ENCODE assay signal across 8 mouse cellular contexts in the genomic region with DNA sequence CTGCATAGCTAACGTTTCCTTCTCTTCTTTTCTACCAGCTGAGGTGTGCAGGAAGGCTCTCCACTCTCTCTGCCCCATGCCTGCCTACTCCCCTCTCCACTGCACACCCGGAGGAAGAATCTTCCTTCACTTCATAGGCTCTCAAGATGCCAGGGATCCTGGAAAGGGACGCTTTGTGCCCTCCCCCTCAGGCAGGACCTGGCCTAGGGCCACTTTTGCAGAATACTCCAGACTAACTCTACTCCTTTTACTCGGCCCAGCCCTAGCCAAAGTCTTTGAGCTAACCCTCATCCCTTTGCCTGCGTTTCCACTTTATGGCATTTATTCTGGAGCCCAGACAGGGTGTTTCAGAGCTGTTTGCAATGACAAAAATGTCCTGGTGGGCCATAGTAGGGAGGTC. TPM values are rescaled to one million over a fixed set of nuclear protein-coding genes. Genes with fewer than 3 reads are reported as not detected.
A peak's percentile ranks its signal among the peaks of the same experiment; 100 is the strongest.
DNase-seq lines count a peak whose midpoint lies in the region; ATAC-seq lines count a peak whose summit lies in the region.

No protein-coding gene starts in this region.

- no peak for DNase-seq in lung, postnatal 14 days
- DNase-seq in embryonic facial prominence, embryonic 14.5 days (ENCODE audit: low spot score) = no peak
- DNase-seq in intestine, embryonic 14.5 days (ENCODE audit: low spot score) = no peak
- DNase-seq in adrenal gland, adult (ENCODE audit: inconsistent age in 2 of 2, low spot score in 1 of 2) = no peak
- DNase-seq in right cerebral cortex, adult 18-20 months = no peak
- no peak for DNase-seq in Muller cell, postnatal 12 days (ENCODE audit: inconsistent ontology term)

- ATAC-seq in lung, embryonic 15.5 days (ENCODE audit: borderline replicate concordance, extremely low read depth, low FRiP score, low TSS enrichment) = no peak
- peak; percentile 28 for ATAC-seq in embryonic facial prominence, embryonic 14.5 days (ENCODE audit: low read depth)
- peak; percentile 1; the same call in 1 of the 2 replicates for ATAC-seq in intestine, embryonic 14.5 days (replicated peaks; ENCODE audit: low FRiP score, low TSS enrichment, low read depth)
- 0 out of 2 replicates have a peak, but pooled peaks have one; percentile 1 for ATAC-seq in megakaryocyte progenitor cell, adult 5-6 weeks (replicated peaks; ENCODE audit: poor library complexity)

- peak overlapping the region; percentile 87 for H3K4me2 ChIP-seq in lung, embryonic 15.5 days
- peak overlapping the region; percentile 82 for H3K4me2 ChIP-seq in embryonic facial prominence, embryonic 14.5 days (ENCODE audit: low read depth, low read length)
- H3K4me2 ChIP-seq in intestine, embryonic 14.5 days (ENCODE audit: low read length) = peak overlapping the region; percentile 96

- peak overlapping the region; percentile 61 for H3K9ac ChIP-seq in lung, embryonic 15.5 days
- H3K9ac ChIP-seq in embryonic facial prominence, embryonic 14.5 days (ENCODE audit: low read depth, low read length) = peak overlapping the region; percentile 69
- H3K9ac ChIP-seq in intestine, embryonic 14.5 days (ENCODE audit: low read length) = peak overlapping the region; percentile 60

- H3K36me3 ChIP-seq in lung, embryonic 15.5 days = peaks cover under 1% of the 10 kb centered on the region; the same call in 1 of the 2 replicates
- H3K36me3 ChIP-seq in embryonic facial prominence, embryonic 14.5 days (ENCODE audit: control insufficient read depth, insufficient read depth, low read length) = 0 out of 2 replicates have a peak, but pooled peaks cover under 1% of the 10 kb centered on the region
- peaks cover 13% of the 10 kb centered on the region; the same call in 1 of the 2 replicates for H3K36me3 ChIP-seq in intestine, embryonic 14.5 days (ENCODE audit: control insufficient read depth, insufficient read depth, low read length)

- peak overlapping the region; percentile 85 for H3K4me3 ChIP-seq in lung, embryonic 15.5 days
- H3K4me3 ChIP-seq in embryonic facial prominence, embryonic 14.5 days (ENCODE audit: low read depth, low read length) = peak overlapping the region; percentile 53
- peak overlapping the region; percentile 92 for H3K4me3 ChIP-seq in intestine, embryonic 14.5 days (ENCODE audit: low read depth, low read length)

- H3K4me1 ChIP-seq in lung, embryonic 15.5 days = peaks cover 33% of the 10 kb centered on the region
- peaks cover 13% of the 10 kb centered on the region for H3K4me1 ChIP-seq in embryonic facial prominence, embryonic 14.5 days (ENCODE audit: control insufficient read depth, insufficient read depth, low read length)
- H3K4me1 ChIP-seq in intestine, embryonic 14.5 days (replicated peaks; ENCODE audit: control insufficient read depth, insufficient read depth, low read length) = peaks cover 36% of the 10 kb centered on the region

- H3K9me3 ChIP-seq in lung, embryonic 15.5 days = no peaks in the 10 kb centered on the region
- no peaks in the 10 kb centered on the region for H3K9me3 ChIP-seq in embryonic facial prominence, embryonic 14.5 days (ENCODE audit: control insufficient read depth, low read length)
- no peaks in the 10 kb centered on the region for H3K9me3 ChIP-seq in intestine, embryonic 14.5 days (ENCODE audit: control insufficient read depth, low read length)

- 14% methylated on average over 5 of the region's 5 CpGs for WGBS in lung, embryonic 15.5 days
- 19% methylated on average over 5 of the region's 5 CpGs for whole genome bisulfite sequencing in embryonic facial prominence, embryonic 14.5 days
- WGBS in intestine, embryonic 14.5 days = 17% methylated on average over 5 of the region's 5 CpGs

- peaks cover 19% of the 10 kb centered on the region for H3K27me3 ChIP-seq in lung, embryonic 15.5 days
- H3K27me3 ChIP-seq in embryonic facial prominence, embryonic 14.5 days (replicated peaks; ENCODE audit: control insufficient read depth, insufficient read depth, low read length) = peaks cover 20% of the 10 kb centered on the region
- H3K27me3 ChIP-seq in intestine, embryonic 14.5 days (replicated peaks; ENCODE audit: control insufficient read depth, insufficient read depth, low read length) = peaks cover 18% of the 10 kb centered on the region

- H3K27ac ChIP-seq in lung, embryonic 15.5 days = peak overlapping the region; percentile 97
- H3K27ac ChIP-seq in embryonic facial prominence, embryonic 14.5 days (replicated peaks; ENCODE audit: low read depth, low read length) = peak overlapping the region; percentile 91
- H3K27ac ChIP-seq in intestine, embryonic 14.5 days (ENCODE audit: low read depth) = peak overlapping the region; percentile 92

RNA-seq across cellular contexts. Expression of gene Trmt61a, which starts 0.5 kb away (rescaled TPM):
- polyA plus RNA-seq in lung, embryonic 15.5 days (2015; fragmentation: Nextera tagmentation; extraction: Ambion mirVana) = 11.1 and 13.7 TPM in 2 replicates
- polyA plus RNA-seq in embryonic facial prominence, embryonic 14.5 days (2014; fragmentation: Nextera tagmentation; extraction: Ambion mirVana) = 5.8 and 7.9 TPM in 2 replicates
- polyA plus RNA-seq in intestine, embryonic 14.5 days (2014; fragmentation: Nextera tagmentation; extraction: Ambion mirVana) = 9.9 and 13.1 TPM in 2 replicates
- total RNA-seq in megakaryocyte progenitor cell, adult 5-6 weeks (2015) = 8.6 and 8.8 TPM in 2 replicates
- total RNA-seq in megakaryocyte progenitor cell, adult 5-6 weeks (2017) = 8.0 and 11.2 TPM in 2 replicates

RNA-seq across cellular contexts. Expression of gene Ckb, which starts 5.3 kb away (rescaled TPM):
- polyA plus RNA-seq in lung, embryonic 15.5 days (2015; fragmentation: Nextera tagmentation; extraction: Ambion mirVana) = 252 and 268 TPM in 2 replicates
- polyA plus RNA-seq in embryonic facial prominence, embryonic 14.5 days (2014; fragmentation: Nextera tagmentation; extraction: Ambion mirVana) = 206 and 208 TPM in 2 replicates
- 787 and 806 TPM in 2 replicates for polyA plus RNA-seq in intestine, embryonic 14.5 days (2014; fragmentation: Nextera tagmentation; extraction: Ambion mirVana)
- total RNA-seq in megakaryocyte progenitor cell, adult 5-6 weeks (2015) = 0.85 and 1.8 TPM in 2 replicates
- 2.0 and 4.1 TPM in 2 replicates for total RNA-seq in megakaryocyte progenitor cell, adult 5-6 weeks (2017)

RNA-seq across cellular contexts. Expression of gene Bag5, which starts 35.6 kb away (rescaled TPM):
- polyA plus RNA-seq in lung, embryonic 15.5 days (2015; fragmentation: Nextera tagmentation; extraction: Ambion mirVana) = 49.4 and 52.2 TPM in 2 replicates
- polyA plus RNA-seq in embryonic facial prominence, embryonic 14.5 days (2014; fragmentation: Nextera tagmentation; extraction: Ambion mirVana) = 59.0 and 61.5 TPM in 2 replicates
- 52.4 and 54.6 TPM in 2 replicates for polyA plus RNA-seq in intestine, embryonic 14.5 days (2014; fragmentation: Nextera tagmentation; extraction: Ambion mirVana)
- total RNA-seq in megakaryocyte progenitor cell, adult 5-6 weeks (2015) = 23.6 and 25.8 TPM in 2 replicates
- 29.2 and 46.3 TPM in 2 replicates for total RNA-seq in megakaryocyte progenitor cell, adult 5-6 weeks (2017)

RNA-seq across cellular contexts. Expression of gene Apopt1, which starts 35.6 kb away (rescaled TPM):
- 43.7 and 47.9 TPM in 2 replicates for polyA plus RNA-seq in lung, embryonic 15.5 days (2015; fragmentation: Nextera tagmentation; extraction: Ambion mirVana)
- 46.6 and 48.0 TPM in 2 replicates for polyA plus RNA-seq in embryonic facial prominence, embryonic 14.5 days (2014; fragmentation: Nextera tagmentation; extraction: Ambion mirVana)
- 57.1 and 58.2 TPM in 2 replicates for polyA plus RNA-seq in intestine, embryonic 14.5 days (2014; fragmentation: Nextera tagmentation; extraction: Ambion mirVana)
- total RNA-seq in megakaryocyte progenitor cell, adult 5-6 weeks (2015) = 67.5 and 72.1 TPM in 2 replicates
- total RNA-seq in megakaryocyte progenitor cell, adult 5-6 weeks (2017) = 54.7 and 55.7 TPM in 2 replicates
